In genomic region chr12:113000294-113001132, GRCm38 (mm10) we compare ENCODE assay signal across 8 mouse cellular contexts. TPM values are rescaled to one million over a fixed set of nuclear protein-coding genes. Genes with fewer than 3 reads are reported as not detected.
A peak's percentile ranks its signal among the peaks of the same experiment; 100 is the strongest.
DNase-seq lines count a peak whose midpoint lies in the region; ATAC-seq and TF ChIP-seq lines count a peak whose summit lies in the region.

Gene Brf1 (minus strand): TSS chr12:113000704.

- peak within 1 kb of the TSS; percentile 89 for H3K9ac ChIP-seq in lung, postnatal 0 days (replicated peaks; ENCODE audit: low read depth)

- H3K4me3 ChIP-seq in hindbrain, embryonic 10.5 days = peak within 1 kb of the TSS; percentile 88
- H3K4me3 ChIP-seq in lung, postnatal 0 days (ENCODE audit: low read depth, low read length) = peak within 1 kb of the TSS; percentile 91

- H3K36me3 ChIP-seq in hindbrain, embryonic 10.5 days = peaks cover 19% of the 10 kb centered on the region
- no peaks in the 10 kb centered on the region for H3K36me3 ChIP-seq in lung, postnatal 0 days (ENCODE audit: insufficient read depth, low read length)

- under 1% methylated on average over 96 of the region's 96 CpGs for WGBS in hindbrain, embryonic 10.5 days
- WGBS in lung, postnatal 0 days = under 1% methylated on average over 89 of the region's 96 CpGs

- H3K4me2 ChIP-seq in lung, postnatal 0 days (replicated peaks; ENCODE audit: low read depth, low read length) = peak within 1 kb of the TSS; percentile 88

- no peaks in the 10 kb centered on the region for H3K27me3 ChIP-seq in hindbrain, embryonic 10.5 days (ENCODE audit: insufficient read depth, poor library complexity, severe bottlenecking)
- H3K27me3 ChIP-seq in lung, postnatal 0 days (replicated peaks; ENCODE audit: insufficient read depth, low read length) = no peaks in the 10 kb centered on the region

- no peaks in the 10 kb centered on the region for H3K9me3 ChIP-seq in hindbrain, embryonic 10.5 days
- H3K9me3 ChIP-seq in lung, postnatal 0 days (ENCODE audit: low read length) = no peaks in the 10 kb centered on the region

- no peak for TF ChIP-seq EP300 in lung, postnatal 0 days (IDR thresholded peaks at IDR 0.05)

- peak within 1 kb of the TSS; percentile 97 for H3K27ac ChIP-seq in hindbrain, embryonic 10.5 days
- peak within 1 kb of the TSS; percentile 98 for H3K27ac ChIP-seq in lung, postnatal 0 days (ENCODE audit: low read length)

- peaks cover 50% of the 10 kb centered on the region for H3K4me1 ChIP-seq in hindbrain, embryonic 10.5 days (replicated peaks)
- peaks cover 8% of the 10 kb centered on the region; the same call in 1 of the 2 replicates for H3K4me1 ChIP-seq in lung, postnatal 0 days (ENCODE audit: insufficient read depth, low read depth, low read length)

- peak; percentile 93 for ATAC-seq in frontal cortex, adult (ENCODE audit: low TSS enrichment)
- peak; percentile 97 for ATAC-seq in lung, postnatal 0 days

- TF ChIP-seq CTCF in lung, postnatal 0 days (IDR thresholded peaks at IDR 0.05) = peak; percentile 25; the same call in 1 of the 2 replicates

- DNase-seq in MN1 (ENCODE audit: low spot score) = peak; percentile 95
- DNase-seq in cerebellum, adult 9-10 months = peak; percentile 96
- DNase-seq in hindbrain, embryonic 10.5 days (ENCODE audit: low spot score) = peak; percentile 99
- peak; percentile 96 for DNase-seq in layer of hippocampus, adult 9-11 months
- peak; percentile 100 for DNase-seq in lung, postnatal 0 days (ENCODE audit: low spot score)
- peak; percentile 90 for DNase-seq in ovary, postnatal 14 days (ENCODE audit: low spot score)
- DNase-seq in thymus, postnatal 14 days = peak; percentile 99

RNA-seq across cellular contexts. Expression of gene Brf1, which starts in this region (rescaled TPM):
- 55.4 and 57.1 TPM in 2 replicates for polyA plus RNA-seq in hindbrain, embryonic 10.5 days (2016; fragmentation: Nextera tagmentation; extraction: Ambion mirVana)
- polyA plus RNA-seq in lung, postnatal 0 days (2015; fragmentation: Nextera tagmentation; extraction: Ambion mirVana) = 38.8 and 44.9 TPM in 2 replicates

Comparison
In these comparisons a context has a peak if more than half of its experiments do, and no peak if none do; other contexts are left out.
1. Peak in every context shown above with its lines: DNase-seq, ATAC-seq, H3K4me3 ChIP-seq and H3K27ac ChIP-seq.